In the genomic region with DNA sequence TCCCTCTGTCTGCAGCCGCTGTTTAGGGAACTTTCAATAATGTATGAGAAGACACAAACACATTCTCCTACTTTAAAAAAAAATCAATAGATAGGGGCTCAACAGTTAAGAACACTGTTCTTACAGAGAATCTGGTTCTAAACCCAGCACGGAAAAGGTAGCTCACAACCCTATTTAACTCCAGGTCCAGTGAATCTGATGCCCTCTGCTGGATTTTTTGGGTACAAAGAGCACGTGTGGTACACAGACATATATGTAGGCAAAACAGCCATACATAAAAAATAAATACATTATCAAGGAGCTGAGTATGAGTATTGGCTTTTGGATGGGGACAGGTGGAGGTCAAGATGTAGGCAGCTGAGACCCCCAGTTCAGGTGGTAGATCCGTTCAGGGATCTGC, we compare ENCODE assay signal across 8 mouse cellular contexts. TPM values are rescaled to one million over a fixed set of nuclear protein-coding genes. Genes with fewer than 3 reads are reported as not detected.
A peak's percentile ranks its signal among the peaks of the same experiment; 100 is the strongest.
DNase-seq lines count a peak whose midpoint lies in the region; ATAC-seq lines count a peak whose summit lies in the region.

No protein-coding gene starts in this region.

- H3K9ac ChIP-seq in midbrain, embryonic 14.5 days (replicated peaks; ENCODE audit: low read length) = no peak overlapping the region
- no peak overlapping the region for H3K9ac ChIP-seq in midbrain, embryonic 15.5 days

- no peaks in the 10 kb centered on the region for H3K27me3 ChIP-seq in midbrain, embryonic 14.5 days (ENCODE audit: control insufficient read depth, insufficient read depth, low read length)
- H3K27me3 ChIP-seq in midbrain, embryonic 15.5 days (replicated peaks) = no peaks in the 10 kb centered on the region

- H3K4me1 ChIP-seq in midbrain, embryonic 14.5 days (ENCODE audit: control insufficient read depth, insufficient read depth, low read length) = no peaks in the 10 kb centered on the region
- no peaks in the 10 kb centered on the region for H3K4me1 ChIP-seq in midbrain, embryonic 15.5 days

- no peak overlapping the region for H3K27ac ChIP-seq in midbrain, embryonic 14.5 days (replicated peaks; ENCODE audit: low read depth, low read length)
- H3K27ac ChIP-seq in midbrain, embryonic 15.5 days = no peak overlapping the region

- no peak overlapping the region for H3K4me2 ChIP-seq in midbrain, embryonic 14.5 days (ENCODE audit: low read length)
- H3K4me2 ChIP-seq in midbrain, embryonic 15.5 days = no peak overlapping the region

- no peak for ATAC-seq in midbrain, embryonic 14.5 days (ENCODE audit: low FRiP score, low TSS enrichment)
- no peak for ATAC-seq in midbrain, embryonic 15.5 days (replicated peaks)

- no peaks in the 10 kb centered on the region for H3K36me3 ChIP-seq in midbrain, embryonic 14.5 days (ENCODE audit: control insufficient read depth, insufficient read depth, low read length)
- H3K36me3 ChIP-seq in midbrain, embryonic 15.5 days (replicated peaks) = no peaks in the 10 kb centered on the region

- DNase-seq in heart, adult 18-20 months = peak; percentile 22 to 58
- DNase-seq in heart, adult 11 months = no peak
- peak; percentile 69 for DNase-seq in midbrain, embryonic 14.5 days
- peak; percentile 20 for DNase-seq in c-Kit-positive CD71-positive TER-119-positive erythroid progenitor cells, embryonic 14.5 days (ENCODE audit: low spot score)
- DNase-seq in lung, postnatal 14 days = peak; percentile 55
- DNase-seq in ovary, postnatal 14 days (ENCODE audit: low spot score) = no peak
- no peak for DNase-seq in testis, postnatal 10 days (ENCODE audit: low spot score)

- 52% methylated on average over 4 of the region's 4 CpGs for WGBS in midbrain, embryonic 14.5 days
- WGBS in midbrain, embryonic 15.5 days = 48% methylated on average over 4 of the region's 4 CpGs

- H3K4me3 ChIP-seq in midbrain, embryonic 14.5 days (replicated peaks; ENCODE audit: low read depth, low read length) = no peak overlapping the region
- H3K4me3 ChIP-seq in midbrain, embryonic 15.5 days = no peak overlapping the region

- no peaks in the 10 kb centered on the region for H3K9me3 ChIP-seq in midbrain, embryonic 14.5 days (ENCODE audit: control insufficient read depth, low read length)
- H3K9me3 ChIP-seq in midbrain, embryonic 15.5 days = no peaks in the 10 kb centered on the region

RNA-seq across cellular contexts. Expression of gene Osbpl11, which starts 29.9 kb away (rescaled TPM):
- 10 to 100 TPM; 19.0 to 20.6 TPM for total RNA-seq in heart, adult 18-20 months (2021)
- polyA plus RNA-seq in midbrain, embryonic 14.5 days (2014; fragmentation: Nextera tagmentation; extraction: Ambion mirVana) = 16.4 and 21.5 TPM in 2 replicates
- 20.0 and 21.4 TPM in 2 replicates for polyA plus RNA-seq in midbrain, embryonic 15.5 days (2015; fragmentation: Nextera tagmentation; extraction: Ambion mirVana)

Comparison
In these comparisons a context has a peak if more than half of its experiments do, and no peak if none do; other contexts are left out.
1. DNase-seq: peak in heart, adult 18-20 months (2 of 2), midbrain, embryonic 14.5 days (single experiment), c-Kit-positive CD71-positive TER-119-positive erythroid progenitor cells, embryonic 14.5 days (single experiment) and lung, postnatal 14 days (single experiment); none in heart, adult 11 months (single experiment), ovary, postnatal 14 days (single experiment) and testis, postnatal 10 days (single experiment).